Mouse (Mus musculus) lung, embryonic 15.5 days (tissue): ENCODE results near the gene Zdhhc20. TPM values are rescaled to one million over a fixed set of nuclear protein-coding genes. Genes with fewer than 3 reads are reported as not detected.

Experiments
- ATAC-seq: fragments of 200-750 bp; cut with Nextera tagmentation; 2 replicates; pipeline ENCODE4 v1.8.0; 2017; ENCODE audit warnings: moderate number of reproducible peaks, borderline replicate concordance; ENCODE audit not compliant: low FRiP score, low TSS enrichment; ENCODE audit errors: extremely low read depth
- H3K27ac ChIP-seq: fragments of 300-500 bp; sonication (generic); 2 replicates; pipeline ENCODE4 v1.5.1; 2015; ENCODE audit warnings: moderate library complexity, mild to moderate bottlenecking, inconsistent platforms
- H3K27me3 ChIP-seq: fragments of 300-500 bp; sonication (generic); 2 replicates; pipeline ENCODE4 v1.6.1; 2015; ENCODE audit warnings: inconsistent platforms
- H3K36me3 ChIP-seq: fragments of 300-500 bp; sonication (generic); 2 replicates; pipeline ENCODE4 v1.6.1; 2015; ENCODE audit warnings: inconsistent platforms
- H3K4me1 ChIP-seq: fragments of 300-500 bp; sonication (generic); 2 replicates; pipeline ENCODE4 v1.6.1; 2015; ENCODE audit warnings: inconsistent platforms
- H3K4me2 ChIP-seq: fragments of 300-500 bp; sonication (generic); 2 replicates; pipeline ENCODE4 v1.6.1; 2015; ENCODE audit warnings: inconsistent platforms, mild to moderate bottlenecking, moderate library complexity
- H3K4me3 ChIP-seq: fragments of 300-500 bp; sonication (generic); 2 replicates; pipeline ENCODE4 v1.5.1; 2015; ENCODE audit warnings: mild to moderate bottlenecking, inconsistent platforms
- H3K9ac ChIP-seq: fragments of 300-500 bp; sonication (generic); 2 replicates; pipeline ENCODE4 v1.6.1; 2015; ENCODE audit warnings: inconsistent platforms
- H3K9me3 ChIP-seq: fragments of 300-500 bp; sonication (generic); 2 replicates; pipeline ENCODE4 v1.6.1; 2016; ENCODE audit warnings: inconsistent platforms
- WGBS: fragments of 180-500 bp; shearing (Covaris S2); methylation state at CpG from one replicate; pipeline ENCODE4 v1.1.7; 2015; 5-methylcytosine and 5-hydroxymethylcytosine counted together
- microRNA-seq: library from miRNA; unstranded; fragments of <30 nt; microRNA quantifications from one replicate; pipeline ENCODE4, GENCODE M21; 2016
- polyA plus RNA-seq: library from polyadenylated mRNA; unstranded; fragments of >200 nt; fragmentation: Nextera tagmentation; extraction: Ambion mirVana; gene quantifications from 2 replicates; pipeline ENCODE4 v1.2.1, GENCODE M21; 2015

Gene Zdhhc20
- polyA plus RNA-seq, 1 experiment from 2014 or later, result 76.7 TPM

GRCm38 (mm10) chr14:57808558-57808957 lies 81.5 kb downstream of the Zdhhc20 start:
- Histone ChIP-seq H3K4me3 (no peak overlapping the region), H3K4me1 (no peaks in the 10 kb centered on the region), H3K4me2 (no peak overlapping the region), H3K27me3 (no peaks in the 10 kb centered on the region), H3K36me3 (peaks cover 85% of the 10 kb centered on the region), H3K9ac (no peak overlapping the region), H3K9me3 (no peaks in the 10 kb centered on the region), H3K27ac (no peak overlapping the region)
- ATAC-seq, result no peak
- WGBS, result 68% methylated on average over 5 of the region's 5 CpGs

- Histone ChIP-seq H3K4me3 (no peak overlapping the region), H3K4me1 (peaks cover 18% of the 10 kb centered on the region), H3K9ac (no peak overlapping the region), H3K4me2 (no peak overlapping the region), H3K27ac (no peak overlapping the region), H3K9me3 (no peaks in the 10 kb centered on the region), H3K36me3 (peaks cover 66% of the 10 kb centered on the region), H3K27me3 (no peaks in the 10 kb centered on the region)
- 80% methylated on average over 4 of the region's 4 CpGs for WGBS
- no peak for ATAC-seq
These were observed 86.3 kb downstream of the Zdhhc20 start for GRCm38 (mm10) chr14:57803731-57804130.

GRCm38 (mm10) chr14:57797991-57798931 lies 91.8 kb downstream of the Zdhhc20 start, which contains the start of gene Sap18:
TSS of gene Sap18 (plus strand) at chr14:57798180.
- H3K27me3 ChIP-seq, result no peaks in the 10 kb centered on the region
- H3K9ac ChIP-seq, result peak within 1 kb of the TSS; percentile 86
- H3K4me1 ChIP-seq, result peaks cover 18% of the 10 kb centered on the region
- H3K27ac ChIP-seq, result peak within 1 kb of the TSS; percentile 50
- under 1% methylated on average over 98 of the region's 99 CpGs for WGBS
- peak within 1 kb of the TSS; percentile 72 for H3K4me2 ChIP-seq
- peak within 1 kb of the TSS; percentile 84 for H3K4me3 ChIP-seq
- peaks cover 15% of the 10 kb centered on the region for H3K36me3 ChIP-seq
- peak; percentile 97 for ATAC-seq
- H3K9me3 ChIP-seq, result no peaks in the 10 kb centered on the region

GRCm38 (mm10) chr14:57797551-57797950 lies 92.5 kb downstream of the Zdhhc20 start:
- H3K4me1 ChIP-seq, result peaks cover 18% of the 10 kb centered on the region
- peak overlapping the region; percentile 84 for H3K4me3 ChIP-seq
- peaks cover 8% of the 10 kb centered on the region for H3K36me3 ChIP-seq
- peak overlapping the region; percentile 38; the same call in 1 of the 2 replicates for H3K9ac ChIP-seq
- H3K27me3 ChIP-seq, result no peaks in the 10 kb centered on the region
- no peaks in the 10 kb centered on the region for H3K9me3 ChIP-seq
- no peak overlapping the region for H3K27ac ChIP-seq
- peak; percentile 27; the same call in 1 of the 2 replicates for ATAC-seq
- peak overlapping the region; percentile 57 for H3K4me2 ChIP-seq
- 12% methylated on average over 7 of the region's 7 CpGs for WGBS

GRCm38 (mm10) chr14:57791171-57791570 lies 98.9 kb downstream of the Zdhhc20 start:
- Histone ChIP-seq H3K27ac (no peak overlapping the region), H3K36me3 (no peaks in the 10 kb centered on the region), H3K9me3 (no peaks in the 10 kb centered on the region), H3K4me2 (no peak overlapping the region), H3K4me3 (no peak overlapping the region), H3K4me1 (no peaks in the 10 kb centered on the region), H3K27me3 (no peaks in the 10 kb centered on the region), H3K9ac (no peak overlapping the region)
- 63% methylated on average over 4 of the region's 4 CpGs for WGBS
- ATAC-seq, result no peak

GRCm38 (mm10) chr14:57789759-57790158 lies 100.3 kb downstream of the Zdhhc20 start:
- Histone ChIP-seq H3K4me2 (no peak overlapping the region), H3K9me3 (no peaks in the 10 kb centered on the region), H3K27ac (no peak overlapping the region), H3K36me3 (no peaks in the 10 kb centered on the region), H3K4me3 (no peak overlapping the region), H3K27me3 (no peaks in the 10 kb centered on the region), H3K9ac (no peak overlapping the region), H3K4me1 (no peaks in the 10 kb centered on the region)
- WGBS, result 83% methylated on average over 9 of the region's 9 CpGs
- ATAC-seq, result no peak

- H3K9me3 ChIP-seq, result no peaks in the 10 kb centered on the region
- 69% methylated on average over 2 of the region's 2 CpGs for WGBS
- no peak overlapping the region for H3K4me3 ChIP-seq
These were observed 100.8 kb downstream of the Zdhhc20 start for GRCm38 (mm10) chr14:57789311-57789710.

GRCm38 (mm10) chr14:57787406-57787805 lies 102.7 kb downstream of the Zdhhc20 start:
- 32% methylated on average over 4 of the region's 4 CpGs for WGBS

More at GRCm38 (mm10) chr14:57789311-57789710, 100.8 kb downstream of the Zdhhc20 start:
- Histone ChIP-seq H3K27ac (no peak overlapping the region), H3K27me3 (no peaks in the 10 kb centered on the region), H3K36me3 (no peaks in the 10 kb centered on the region), H3K4me2 (no peak overlapping the region), H3K9ac (no peak overlapping the region), H3K4me1 (no peaks in the 10 kb centered on the region)
- ATAC-seq, result no peak

More at GRCm38 (mm10) chr14:57787406-57787805, 102.7 kb downstream of the Zdhhc20 start:
- no peaks in the 10 kb centered on the region for H3K9me3 ChIP-seq
- H3K9ac ChIP-seq, result no peak overlapping the region
- no peak overlapping the region for H3K27ac ChIP-seq
- H3K4me3 ChIP-seq, result no peak overlapping the region
- no peaks in the 10 kb centered on the region for H3K36me3 ChIP-seq
- ATAC-seq, result no peak
- H3K4me1 ChIP-seq, result no peaks in the 10 kb centered on the region
- H3K4me2 ChIP-seq, result no peak overlapping the region
- no peaks in the 10 kb centered on the region for H3K27me3 ChIP-seq

Small RNA genes within 50 kb of the gene (microRNA-seq; reads per million reads assigned to microRNA genes)
- gene Mir3077, result not detected

Other genes starting within 250 kb of the Zdhhc20 start
- gene Xpo4, start 224.8 kb downstream of the Zdhhc20 start, polyA plus RNA-seq, result 21.4 and 23.4 TPM in 2 replicates
- gene Gm49361, start 144.2 kb downstream of the Zdhhc20 start, polyA plus RNA-seq, result not detected in 2 replicates
- 23.8 and 25.6 TPM in 2 replicates for gene Lats2, start 131.9 kb downstream of the Zdhhc20 start, polyA plus RNA-seq
- 23.0 and 24.5 TPM in 2 replicates for gene Sap18, start 92.1 kb downstream of the Zdhhc20 start, polyA plus RNA-seq
- 45.0 and 46.9 TPM in 2 replicates for gene Ska3, start 64.1 kb downstream of the Zdhhc20 start, polyA plus RNA-seq
- 132 and 140 TPM in 2 replicates for gene Mrpl57, start 64.0 kb downstream of the Zdhhc20 start, polyA plus RNA-seq
- gene Micu2, start 109.0 kb upstream of the Zdhhc20 start, polyA plus RNA-seq, result 82.5 and 85.6 TPM in 2 replicates
- gene Fgf9, start 180.3 kb upstream of the Zdhhc20 start, polyA plus RNA-seq, result 8.2 and 8.7 TPM in 2 replicates